26 mouse cellular contexts compared by ENCODE assay signal in genomic region chr6:44844177-44844576, GRCm38 (mm10).
"Had no signal": no experiment of that assay in that cellular context is flagged by ENCODE, and none has a peak within 500 bp of the region (broad histone marks: within the 10 kb centered on the region; RNA-seq: fewer than 3 reads in every experiment).

No protein-coding gene starts in this region.

- ATAC-seq: forebrain, embryonic 13.5 days; forebrain, embryonic 14.5 days; forebrain, embryonic 15.5 days; forebrain, embryonic 16.5 days; forebrain, postnatal 0 days had no signal

- H3K27me3 ChIP-seq: embryonic facial prominence, embryonic 12.5 days; embryonic facial prominence, embryonic 13.5 days; embryonic facial prominence, embryonic 15.5 days; forebrain, embryonic 12.5 days; forebrain, embryonic 13.5 days; forebrain, embryonic 15.5 days had no signal

- H3K36me3 ChIP-seq: embryonic facial prominence, embryonic 10.5 days; embryonic facial prominence, embryonic 12.5 days; embryonic facial prominence, embryonic 13.5 days; embryonic facial prominence, embryonic 15.5 days; forebrain, embryonic 10.5 days; forebrain, embryonic 12.5 days; forebrain, embryonic 15.5 days; heart, embryonic 10.5 days had no signal

- DNase-seq: cerebellum, adult 9-11 months; cerebellum, postnatal 10 days; cerebellum, postnatal 14 days; cerebellum, postnatal 25 days; cerebellum, postnatal 36 days; embryo, embryonic 11 days; forebrain, postnatal 0 days; gastrocnemius, adult 2 months; gastrocnemius, postnatal 10 days; gastrocnemius, postnatal 14 days; gastrocnemius, postnatal 25 days; gastrocnemius, postnatal 36 days; heart, adult 18-20 months; heart, adult 2 months had no signal

- H3K27ac ChIP-seq: embryonic facial prominence, embryonic 10.5 days; embryonic facial prominence, embryonic 12.5 days; embryonic facial prominence, embryonic 13.5 days; embryonic facial prominence, embryonic 15.5 days; forebrain, embryonic 10.5 days; forebrain, embryonic 12.5 days; forebrain, embryonic 13.5 days; forebrain, embryonic 15.5 days; gastrocnemius, adult 2 months; heart, adult 2 months; heart, embryonic 10.5 days had no signal

- H3K4me1 ChIP-seq: embryonic facial prominence, embryonic 10.5 days; embryonic facial prominence, embryonic 12.5 days; embryonic facial prominence, embryonic 13.5 days; embryonic facial prominence, embryonic 15.5 days; forebrain, embryonic 10.5 days; forebrain, embryonic 12.5 days; forebrain, embryonic 13.5 days; forebrain, embryonic 15.5 days; heart, embryonic 10.5 days had no signal

- H3K9ac ChIP-seq: embryonic facial prominence, embryonic 12.5 days; embryonic facial prominence, embryonic 13.5 days; embryonic facial prominence, embryonic 15.5 days; forebrain, embryonic 12.5 days; forebrain, embryonic 13.5 days; forebrain, embryonic 15.5 days; forebrain, postnatal 0 days had no signal

- H3K4me3 ChIP-seq: embryonic facial prominence, embryonic 10.5 days; embryonic facial prominence, embryonic 12.5 days; embryonic facial prominence, embryonic 13.5 days; embryonic facial prominence, embryonic 15.5 days; erythroblast, embryonic 14.5 days; forebrain, embryonic 10.5 days; forebrain, embryonic 12.5 days; forebrain, embryonic 13.5 days; forebrain, embryonic 15.5 days; gastrocnemius, adult 2 months; heart, adult 2 months; heart, embryonic 10.5 days had no signal

- H3K9me3 ChIP-seq: embryonic facial prominence, embryonic 10.5 days; embryonic facial prominence, embryonic 12.5 days; embryonic facial prominence, embryonic 13.5 days; embryonic facial prominence, embryonic 15.5 days; forebrain, embryonic 10.5 days; forebrain, embryonic 12.5 days; forebrain, embryonic 13.5 days; forebrain, embryonic 15.5 days; heart, embryonic 10.5 days had no signal
